Mouse (Mus musculus): ENCODE measurements around the gene Ggt7. TPM values are rescaled to one million over a fixed set of nuclear protein-coding genes. Genes with fewer than 3 reads are reported as not detected.
"Not testable (repeated sequence)": the region's sequence is repeated elsewhere in the genome, so short reads cannot be mapped to it uniquely, and the experiment has no call there.

The Ggt7 gene
- total and polyA plus RNA-seq, 3 experiments = not detected

GRCm38 (mm10) chr2:155552336-155552735, 34.3 kb upstream of the Ggt7 start:
- peaks cover 63% of the 10 kb centered on the region for H3K36me3 ChIP-seq (replicated peaks)
- H3K4me3 ChIP-seq (ENCODE audit: low read depth, low read length) = no peak overlapping the region
- DNase-seq (ENCODE audit: low spot score) (no peak), ATAC-seq (ENCODE audit: extremely low read depth, insufficient number of reproducible peaks, low FRiP score, poor library complexity, severe bottlenecking) (no peak)
- TF ChIP-seq TAL1 (conservative IDR thresholded peaks at IDR 0.05; ENCODE audit: low read depth, low read length) = no peak
- TF ChIP-seq POLR2AphosphoS5 (IDR thresholded peaks at IDR 0.05; ENCODE audit: insufficient replicate concordance, low read depth, low read length) = no peak
- TF ChIP-seq GATA1 (IDR thresholded peaks at IDR 0.05; ENCODE audit: borderline replicate concordance, low read length) = no peak
- TF ChIP-seq CTCF (IDR thresholded peaks at IDR 0.05; ENCODE audit: low read depth, low read length) = no peak
- TF ChIP-seq GATA2 (IDR thresholded peaks at IDR 0.05; ENCODE audit: borderline replicate concordance, low read depth, low read length) = no peak
- no peaks in the 10 kb centered on the region for H3K27me3 ChIP-seq (ENCODE audit: insufficient read depth, low read length)
- no peaks in the 10 kb centered on the region for H3K9me3 ChIP-seq (replicated peaks)
- H3K4me1 ChIP-seq (ENCODE audit: insufficient read depth, low read depth, low read length) = peaks cover 41% of the 10 kb centered on the region

- no peak for TF ChIP-seq CTCF (IDR thresholded peaks at IDR 0.05; ENCODE audit: low read depth, low read length)
- TF ChIP-seq GATA1 (IDR thresholded peaks at IDR 0.05; ENCODE audit: borderline replicate concordance, low read length) = no peak
- no peak for TF ChIP-seq GATA2 (IDR thresholded peaks at IDR 0.05; ENCODE audit: borderline replicate concordance, low read depth, low read length)
- TF ChIP-seq TAL1 (conservative IDR thresholded peaks at IDR 0.05; ENCODE audit: low read depth, low read length) = no peak
- no peak for TF ChIP-seq POLR2AphosphoS5 (IDR thresholded peaks at IDR 0.05; ENCODE audit: insufficient replicate concordance, low read depth, low read length)
- no peak for DNase-seq (ENCODE audit: low spot score)
- Histone ChIP-seq H3K36me3 (replicated peaks) (peaks cover 47% of the 10 kb centered on the region), H3K9me3 (replicated peaks) (no peaks in the 10 kb centered on the region), H3K4me3 (ENCODE audit: low read depth, low read length) (no peak overlapping the region), H3K4me1 (ENCODE audit: insufficient read depth, low read depth, low read length) (peaks cover 34% of the 10 kb centered on the region), H3K27me3 (ENCODE audit: insufficient read depth, low read length) (no peaks in the 10 kb centered on the region)
- no peak for ATAC-seq (ENCODE audit: extremely low read depth, insufficient number of reproducible peaks, low FRiP score, poor library complexity, severe bottlenecking)
These were observed 28.9 kb upstream of the Ggt7 start for GRCm38 (mm10) chr2:155546955-155547354.

- no peak for TF ChIP-seq GATA2 (IDR thresholded peaks at IDR 0.05; ENCODE audit: borderline replicate concordance, low read depth, low read length)
- TF ChIP-seq GATA1 (IDR thresholded peaks at IDR 0.05; ENCODE audit: borderline replicate concordance, low read length) = no peak
- no peak for TF ChIP-seq POLR2AphosphoS5 (IDR thresholded peaks at IDR 0.05; ENCODE audit: insufficient replicate concordance, low read depth, low read length)
- TF ChIP-seq CTCF (IDR thresholded peaks at IDR 0.05; ENCODE audit: low read depth, low read length) = no peak
- TF ChIP-seq TAL1 (conservative IDR thresholded peaks at IDR 0.05; ENCODE audit: low read depth, low read length) = no peak
- Histone ChIP-seq H3K27me3 (ENCODE audit: insufficient read depth, low read length) (no peaks in the 10 kb centered on the region), H3K36me3 (replicated peaks) (peaks cover 23% of the 10 kb centered on the region), H3K4me3 (ENCODE audit: low read depth, low read length) (no peak overlapping the region; the same call in 1 of the 2 replicates), H3K4me1 (ENCODE audit: insufficient read depth, low read depth, low read length) (peaks cover 51% of the 10 kb centered on the region), H3K9me3 (replicated peaks) (no peaks in the 10 kb centered on the region)
- ATAC-seq (ENCODE audit: extremely low read depth, insufficient number of reproducible peaks, low FRiP score, poor library complexity, severe bottlenecking) (no peak), DNase-seq (ENCODE audit: low spot score) (no peak)
These were observed 22.9 kb upstream of the Ggt7 start for GRCm38 (mm10) chr2:155540822-155541458.

- Histone ChIP-seq H3K9me3 (replicated peaks) (no peaks in the 10 kb centered on the region), H3K27me3 (ENCODE audit: insufficient read depth, low read length) (no peaks in the 10 kb centered on the region), H3K4me3 (ENCODE audit: low read depth, low read length) (no peak overlapping the region), H3K36me3 (replicated peaks) (peaks cover 18% of the 10 kb centered on the region), H3K4me1 (ENCODE audit: insufficient read depth, low read depth, low read length) (peaks cover 56% of the 10 kb centered on the region)
- no peak for ATAC-seq (ENCODE audit: extremely low read depth, insufficient number of reproducible peaks, low FRiP score, poor library complexity, severe bottlenecking)
- TF ChIP-seq GATA1 (IDR thresholded peaks at IDR 0.05; ENCODE audit: borderline replicate concordance, low read length) (no peak), POLR2AphosphoS5 (IDR thresholded peaks at IDR 0.05; ENCODE audit: insufficient replicate concordance, low read depth, low read length) (no peak), GATA2 (IDR thresholded peaks at IDR 0.05; ENCODE audit: borderline replicate concordance, low read depth, low read length) (no peak), CTCF (IDR thresholded peaks at IDR 0.05; ENCODE audit: low read depth, low read length) (no peak), TAL1 (conservative IDR thresholded peaks at IDR 0.05; ENCODE audit: low read depth, low read length) (no peak)
- DNase-seq (ENCODE audit: low spot score) = no peak
These were observed 21.7 kb upstream of the Ggt7 start for GRCm38 (mm10) chr2:155539696-155540095.

GRCm38 (mm10) chr2:155538463-155539057, 20.5 kb upstream of the Ggt7 start:
- Histone ChIP-seq H3K4me1 (ENCODE audit: insufficient read depth, low read depth, low read length) (peaks cover 64% of the 10 kb centered on the region), H3K36me3 (replicated peaks) (peaks cover 17% of the 10 kb centered on the region)
- H3K4me3 ChIP-seq (ENCODE audit: low read depth, low read length); H3K9me3 ChIP-seq (replicated peaks); H3K27me3 ChIP-seq (ENCODE audit: insufficient read depth, low read length); DNase-seq (ENCODE audit: low spot score); ATAC-seq (ENCODE audit: extremely low read depth, insufficient number of reproducible peaks, low FRiP score, poor library complexity, severe bottlenecking): not testable (repeated sequence)

- H3K9me3 ChIP-seq (replicated peaks) = no peaks in the 10 kb centered on the region
- DNase-seq (ENCODE audit: low spot score) (no peak), ATAC-seq (ENCODE audit: extremely low read depth, insufficient number of reproducible peaks, low FRiP score, poor library complexity, severe bottlenecking) (no peak)
- H3K27me3 ChIP-seq (ENCODE audit: insufficient read depth, low read length) = no peaks in the 10 kb centered on the region
- H3K4me3 ChIP-seq (ENCODE audit: low read depth, low read length) = no peak overlapping the region
- H3K36me3 ChIP-seq (replicated peaks) = peaks cover 15% of the 10 kb centered on the region
- TF ChIP-seq GATA1 (IDR thresholded peaks at IDR 0.05; ENCODE audit: borderline replicate concordance, low read length) (no peak), CTCF (IDR thresholded peaks at IDR 0.05; ENCODE audit: low read depth, low read length) (no peak), GATA2 (IDR thresholded peaks at IDR 0.05; ENCODE audit: borderline replicate concordance, low read depth, low read length) (no peak), POLR2AphosphoS5 (IDR thresholded peaks at IDR 0.05; ENCODE audit: insufficient replicate concordance, low read depth, low read length) (no peak), TAL1 (conservative IDR thresholded peaks at IDR 0.05; ENCODE audit: low read depth, low read length) (no peak)
- H3K4me1 ChIP-seq (ENCODE audit: insufficient read depth, low read depth, low read length) = peaks cover 67% of the 10 kb centered on the region
These were observed 19.9 kb upstream of the Ggt7 start for GRCm38 (mm10) chr2:155537761-155538462.

Measured in G1E (cell line).